In genomic region chr9:63743775-63744174, GRCm38 (mm10) we compare ENCODE assay signal across 15 mouse cellular contexts. TPM values are rescaled to one million over a fixed set of nuclear protein-coding genes. Genes with fewer than 3 reads are reported as not detected.
DNase-seq lines count a peak whose midpoint lies in the region; ATAC-seq and TF ChIP-seq lines count a peak whose summit lies in the region.
"Had no signal": no experiment of that assay in that cellular context is flagged by ENCODE, and none has a peak within 500 bp of the region (broad histone marks: within the 10 kb centered on the region; RNA-seq: fewer than 3 reads in every experiment).

No protein-coding gene starts in this region.

- 85% methylated on average over 11 of the region's 11 CpGs for WGBS in heart, embryonic 10.5 days
- 44% methylated on average over 11 of the region's 11 CpGs for WGBS in liver, adult 2 months
- 55% methylated on average over 11 of the region's 11 CpGs for WGBS in liver, embryonic 12.5 days (ENCODE audit: insufficient replicate concordance)

- peaks cover 97% of the 10 kb centered on the region for H3K4me1 ChIP-seq in heart, embryonic 10.5 days
- peaks cover 39% of the 10 kb centered on the region for H3K4me1 ChIP-seq in liver, adult 2 months (ENCODE audit: control insufficient read depth, insufficient read depth, low read length)
- peaks cover 94% of the 10 kb centered on the region for H3K4me1 ChIP-seq in liver, embryonic 12.5 days
- peaks cover 98% of the 10 kb centered on the region for H3K4me1 ChIP-seq in megakaryocyte, embryonic 14.5 days

- DNase-seq in heart, embryonic 10.5 days (ENCODE audit: low spot score) = no peak
- DNase-seq in heart, adult 18-20 months = no peak
- DNase-seq in liver, adult 2 months (ENCODE audit: extremely low read depth, low read depth, low spot score) = peak; percentile 91
- peak; percentile 80 for DNase-seq in Muller cell, postnatal 12 days (ENCODE audit: inconsistent ontology term)
- DNase-seq in urinary bladder, postnatal 10 days (ENCODE audit: low spot score) = no peak
- DNase-seq: cerebellum, adult 8-10 months; layer of hippocampus, postnatal 36 days; lung, postnatal 10 days; midbrain, embryonic 14.5 days; thymus, postnatal 25 days had no signal

- H3K27ac ChIP-seq in heart, embryonic 10.5 days = peak overlapping the region; percentile 72; the same call in 1 of the 2 replicates
- H3K27ac ChIP-seq in liver, adult 2 months (replicated peaks; ENCODE audit: insufficient read depth, low read depth, low read length) = no peak overlapping the region
- no peak overlapping the region for H3K27ac ChIP-seq in liver, embryonic 12.5 days
- H3K27ac ChIP-seq: limb, embryonic 13.5 days; neural tube, embryonic 12.5 days had no signal

- H3K9me3 ChIP-seq in heart, embryonic 10.5 days = no peaks in the 10 kb centered on the region
- H3K9me3 ChIP-seq in liver, embryonic 12.5 days (replicated peaks) = no peaks in the 10 kb centered on the region
- H3K9me3 ChIP-seq in megakaryocyte, embryonic 14.5 days = no peaks in the 10 kb centered on the region
- H3K9me3 ChIP-seq: forebrain, embryonic 10.5 days; limb, embryonic 13.5 days; neural tube, embryonic 12.5 days had no signal

- TF ChIP-seq CTCF in liver, adult 2 months (IDR thresholded peaks at IDR 0.05; ENCODE audit: low read depth, low read length) = no peak

- ATAC-seq in liver, embryonic 12.5 days = no peak

- no peak for TF ChIP-seq POLR2A in liver, adult 2 months (IDR thresholded peaks at IDR 0.05; ENCODE audit: extremely low read depth, insufficient read depth, low read length)

- peaks cover 52% of the 10 kb centered on the region for H3K79me2 ChIP-seq in liver, adult 2 months (ENCODE audit: control insufficient read depth, insufficient read depth, low read length)

- H3K4me3 ChIP-seq in heart, embryonic 10.5 days = no peak overlapping the region
- no peak overlapping the region for H3K4me3 ChIP-seq in liver, adult 2 months (ENCODE audit: insufficient read depth, low read depth, low read length)
- no peak overlapping the region for H3K4me3 ChIP-seq in liver, embryonic 12.5 days
- H3K4me3 ChIP-seq in megakaryocyte, embryonic 14.5 days (replicated peaks) = peak overlapping the region; percentile 44
- H3K4me3 ChIP-seq: forebrain, embryonic 10.5 days; limb, embryonic 13.5 days; neural tube, embryonic 12.5 days had no signal

- H3K27me3 ChIP-seq in heart, embryonic 10.5 days (ENCODE audit: insufficient read depth, poor library complexity, severe bottlenecking) = no peaks in the 10 kb centered on the region
- no peaks in the 10 kb centered on the region for H3K27me3 ChIP-seq in liver, adult 2 months (ENCODE audit: control insufficient read depth, insufficient read depth, low read length)
- H3K27me3 ChIP-seq in liver, embryonic 12.5 days (replicated peaks) = no peaks in the 10 kb centered on the region
- no peaks in the 10 kb centered on the region for H3K27me3 ChIP-seq in megakaryocyte, embryonic 14.5 days (replicated peaks)
- H3K27me3 ChIP-seq: limb, embryonic 13.5 days; neural tube, embryonic 12.5 days had no signal

- no peak overlapping the region for H3K4me2 ChIP-seq in liver, embryonic 12.5 days
- H3K4me2 ChIP-seq: limb, embryonic 13.5 days; neural tube, embryonic 12.5 days had no signal

- peaks cover 11% of the 10 kb centered on the region for H3K36me3 ChIP-seq in heart, embryonic 10.5 days
- no peaks in the 10 kb centered on the region for H3K36me3 ChIP-seq in liver, adult 2 months (ENCODE audit: control insufficient read depth, insufficient read depth, low read length)
- H3K36me3 ChIP-seq in liver, embryonic 12.5 days = peaks cover 9% of the 10 kb centered on the region; the same call in 1 of the 2 replicates
- peaks cover 60% of the 10 kb centered on the region for H3K36me3 ChIP-seq in megakaryocyte, embryonic 14.5 days (replicated peaks; ENCODE audit: low read length)

- H3K9ac ChIP-seq in liver, adult 2 months (ENCODE audit: low read depth, low read length) = no peak overlapping the region
- no peak overlapping the region for H3K9ac ChIP-seq in liver, embryonic 12.5 days
- H3K9ac ChIP-seq: limb, embryonic 13.5 days; neural tube, embryonic 12.5 days had no signal

RNA-seq across cellular contexts. Expression of gene Smad3, which starts 14.0 kb away (rescaled TPM):
- polyA plus RNA-seq in heart, embryonic 10.5 days (2016; fragmentation: Nextera tagmentation; extraction: Ambion mirVana) = 15.2 and 20.0 TPM in 2 replicates
- total RNA-seq in heart, adult 18-20 months (2021) = 10 to 100 TPM in 1 of 2 experiments, 1 to 10 TPM in 1; 9.1 to 10.3 TPM
- 5.7 and 8.1 TPM in 2 replicates for total RNA-seq in liver, adult 2 months (2014; rRNA removed)
- polyA plus RNA-seq in liver, adult 2 months (2012; rRNA removed) = 7.8 and 8.9 TPM in 2 replicates
- 5.8 and 7.2 TPM in 2 replicates for polyA plus RNA-seq in liver, embryonic 12.5 days (2016; fragmentation: Nextera tagmentation; extraction: Ambion mirVana)
- polyA plus RNA-seq in megakaryocyte, embryonic 14.5 days (2012; ENCODE audit: insufficient read depth, low replicate concordance) = 2.8 and 5.9 TPM in 2 replicates

Comparison
In these comparisons a context has a peak if more than half of its experiments do, and no peak if none do; other contexts are left out.
1. DNase-seq: peak in liver, adult 2 months (single experiment) and Muller cell, postnatal 12 days (single experiment); none in heart, embryonic 10.5 days (single experiment), heart, adult 18-20 months (0 of 2) and urinary bladder, postnatal 10 days (single experiment).